Mouse (Mus musculus) small intestine, adult 2 months (tissue): ENCODE results near the gene Irgc1.

Experiments used
- CTCF ChIP-seq: fragments of 200-500 bp; IDR thresholded peaks from 2 replicates; pipeline ENCODE4 v1.5.1; 2012; ENCODE audit warnings: low read depth, mild to moderate bottlenecking, control low read depth, inconsistent platforms, low read length, moderate library complexity, mixed read lengths; ENCODE audit not compliant: insufficient replicate concordance, insufficient read length; ENCODE audit errors: extremely low read depth
- POLR2A ChIP-seq: fragments of 200-500 bp; IDR thresholded peaks from 2 replicates; pipeline ENCODE4 v1.6.1; 2012; ENCODE audit warnings: low read depth, mild to moderate bottlenecking, control low read depth, inconsistent platforms, low read length, moderate library complexity

DNA sequence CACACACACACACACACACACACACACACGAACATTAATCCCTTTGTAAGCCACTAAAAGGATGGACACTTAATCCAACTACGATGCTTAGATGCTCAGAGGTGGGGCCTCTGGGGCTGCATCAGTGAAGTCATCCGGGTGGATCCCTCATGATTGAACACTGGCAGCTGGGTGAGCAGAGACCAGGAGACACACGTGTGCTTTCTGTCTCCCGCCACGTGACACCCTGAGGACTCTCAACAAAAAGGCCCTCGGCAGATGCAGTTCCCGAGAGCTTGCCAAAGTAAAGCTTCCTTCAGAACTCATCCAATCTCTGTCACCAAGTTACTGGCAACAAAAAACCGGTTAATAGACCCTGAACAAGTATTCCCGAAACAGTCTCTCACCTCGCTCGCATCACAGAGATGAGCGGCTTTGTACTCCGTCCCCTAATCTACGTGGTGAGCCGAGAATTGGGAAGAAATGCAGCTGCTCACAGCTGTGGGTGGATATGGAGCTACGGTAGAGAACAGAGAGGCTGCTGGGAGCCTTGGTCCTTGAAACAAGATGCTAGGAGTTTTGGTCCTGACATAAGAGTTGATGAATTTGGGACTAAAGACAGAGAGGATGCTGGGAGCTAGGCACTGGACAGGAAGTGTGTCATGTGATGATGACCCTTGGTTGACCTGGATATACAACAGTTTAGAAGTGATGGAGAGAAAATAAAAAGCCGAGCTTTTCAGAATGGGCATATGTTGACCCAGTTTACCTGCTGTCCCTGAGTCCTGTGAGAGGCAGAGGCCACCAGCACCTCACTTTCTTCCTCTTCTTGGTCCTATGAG, 28.2 kb upstream of the Irgc1 start:
- TF ChIP-seq CTCF (no peak), POLR2A (no peak)
